Mouse (Mus musculus): Measurements from ENCODE around the gene Ect2. TPM values are rescaled to one million over a fixed set of nuclear protein-coding genes. Genes with fewer than 3 reads are reported as not detected.

Gene Ect2
- polyA plus RNA-seq, 1 experiment from 2014 or later: 48.1 TPM

- no peaks in the 10 kb centered on the region for H3K9me3 ChIP-seq (replicated peaks)
- 95% methylated on average over 6 of the region's 6 CpGs for WGBS
- H3K4me3 ChIP-seq: no peak overlapping the region
- H3K4me1 ChIP-seq: no peaks in the 10 kb centered on the region
- no peaks in the 10 kb centered on the region for H3K27me3 ChIP-seq
- no peak overlapping the region for H3K27ac ChIP-seq
- no peak for ATAC-seq (ENCODE audit: low FRiP score)
- peaks cover 11% of the 10 kb centered on the region for H3K36me3 ChIP-seq
- no peak overlapping the region for H3K4me2 ChIP-seq (replicated peaks)
- no peak overlapping the region for H3K9ac ChIP-seq
Observed at GRCm38 (mm10) chr3:27086221-27086620, 67.5 kb downstream of the Ect2 start.

- Histone ChIP-seq H3K27me3 (no peaks in the 10 kb centered on the region), H3K9me3 (replicated peaks) (no peaks in the 10 kb centered on the region)
- ATAC-seq (ENCODE audit: low FRiP score): no peak
Observed at GRCm38 (mm10) chr3:27081229-27082060, 72.2 kb downstream of the Ect2 start.

GRCm38 (mm10) chr3:27080061-27080770, 73.5 kb downstream of the Ect2 start:
- Histone ChIP-seq H3K9ac (no peak overlapping the region), H3K4me2 (replicated peaks) (no peak overlapping the region), H3K9me3 (replicated peaks) (no peaks in the 10 kb centered on the region), H3K4me3 (no peak overlapping the region), H3K27me3 (no peaks in the 10 kb centered on the region), H3K4me1 (no peaks in the 10 kb centered on the region), H3K27ac (no peak overlapping the region), H3K36me3 (no peaks in the 10 kb centered on the region)
- ATAC-seq (ENCODE audit: low FRiP score): no peak
- WGBS: 84% methylated on average over 7 of the region's 7 CpGs

More at GRCm38 (mm10) chr3:27081229-27082060, 72.2 kb downstream of the Ect2 start:
- Histone ChIP-seq H3K9ac (no peak overlapping the region), H3K4me2 (replicated peaks) (no peak overlapping the region), H3K4me1 (no peaks in the 10 kb centered on the region), H3K36me3 (no peaks in the 10 kb centered on the region), H3K4me3 (no peak overlapping the region), H3K27ac (no peak overlapping the region)
- WGBS: 93% methylated on average over 13 of the region's 13 CpGs

GRCm38 (mm10) chr3:27073884-27074283, 79.8 kb downstream of the Ect2 start:
- Histone ChIP-seq H3K9me3 (replicated peaks) (no peaks in the 10 kb centered on the region), H3K36me3 (no peaks in the 10 kb centered on the region), H3K4me2 (replicated peaks) (no peak overlapping the region), H3K27ac (no peak overlapping the region), H3K4me3 (no peak overlapping the region), H3K4me1 (no peaks in the 10 kb centered on the region), H3K9ac (no peak overlapping the region), H3K27me3 (no peaks in the 10 kb centered on the region)
- ATAC-seq (ENCODE audit: low FRiP score): no peak
- WGBS: 80% methylated on average over 2 of the region's 2 CpGs

GRCm38 (mm10) chr3:27071706-27072105, 82.0 kb downstream of the Ect2 start:
- Histone ChIP-seq H3K4me2 (replicated peaks) (no peak overlapping the region), H3K4me3 (no peak overlapping the region), H3K9ac (no peak overlapping the region), H3K27ac (no peak overlapping the region), H3K4me1 (no peaks in the 10 kb centered on the region), H3K9me3 (replicated peaks) (no peaks in the 10 kb centered on the region), H3K36me3 (no peaks in the 10 kb centered on the region), H3K27me3 (no peaks in the 10 kb centered on the region)
- WGBS: 90% methylated on average over 4 of the region's 4 CpGs
- no peak for ATAC-seq (ENCODE audit: low FRiP score)

GRCm38 (mm10) chr3:27070340-27070739, 83.3 kb downstream of the Ect2 start:
- H3K9ac ChIP-seq: no peak overlapping the region
- H3K4me3 ChIP-seq: no peak overlapping the region
- 0 out of 2 replicates have a peak, but pooled peaks have one; percentile 40 for ATAC-seq (ENCODE audit: low FRiP score)
- WGBS: 67% methylated on average over 9 of the region's 9 CpGs
- H3K9me3 ChIP-seq (replicated peaks): no peaks in the 10 kb centered on the region
- H3K27ac ChIP-seq: no peak overlapping the region
- no peaks in the 10 kb centered on the region for H3K4me1 ChIP-seq
- H3K4me2 ChIP-seq (replicated peaks): no peak overlapping the region
- no peaks in the 10 kb centered on the region for H3K36me3 ChIP-seq
- no peaks in the 10 kb centered on the region for H3K27me3 ChIP-seq

- no peaks in the 10 kb centered on the region for H3K4me1 ChIP-seq
- no peak overlapping the region for H3K27ac ChIP-seq
- no peak for ATAC-seq (ENCODE audit: low FRiP score)
- H3K27me3 ChIP-seq: no peaks in the 10 kb centered on the region
- H3K36me3 ChIP-seq: no peaks in the 10 kb centered on the region
- no peak overlapping the region for H3K4me2 ChIP-seq (replicated peaks)
- no peaks in the 10 kb centered on the region for H3K9me3 ChIP-seq (replicated peaks)
- H3K4me3 ChIP-seq: no peak overlapping the region
- no peak overlapping the region for H3K9ac ChIP-seq
Observed at GRCm38 (mm10) chr3:27067206-27067605, 86.5 kb downstream of the Ect2 start.

- 92% methylated on average over 2 of the region's 2 CpGs for WGBS
- ATAC-seq (ENCODE audit: low FRiP score): no peak
Observed at GRCm38 (mm10) chr3:27064886-27065285, 88.8 kb downstream of the Ect2 start.

GRCm38 (mm10) chr3:27063399-27064260, 90.0 kb downstream of the Ect2 start:
- Histone ChIP-seq H3K9me3 (replicated peaks) (no peaks in the 10 kb centered on the region), H3K9ac (no peak overlapping the region), H3K4me2 (replicated peaks) (no peak overlapping the region), H3K4me1 (peaks cover 3% of the 10 kb centered on the region; the same call in 1 of the 2 replicates), H3K27me3 (no peaks in the 10 kb centered on the region), H3K27ac (no peak overlapping the region), H3K36me3 (no peaks in the 10 kb centered on the region), H3K4me3 (no peak overlapping the region)
- ATAC-seq (ENCODE audit: low FRiP score): no peak
- 67% methylated on average over 11 of the region's 11 CpGs for WGBS

More at GRCm38 (mm10) chr3:27064886-27065285, 88.8 kb downstream of the Ect2 start:
- H3K4me2 ChIP-seq (replicated peaks): no peak overlapping the region
- H3K4me3 ChIP-seq: no peak overlapping the region
- H3K27me3 ChIP-seq: no peaks in the 10 kb centered on the region
- no peaks in the 10 kb centered on the region for H3K36me3 ChIP-seq
- H3K9me3 ChIP-seq (replicated peaks): no peaks in the 10 kb centered on the region
- H3K9ac ChIP-seq: no peak overlapping the region
- no peak overlapping the region for H3K27ac ChIP-seq
- H3K4me1 ChIP-seq: peaks cover 3% of the 10 kb centered on the region; the same call in 1 of the 2 replicates

GRCm38 (mm10) chr3:27060441-27060840, 93.2 kb downstream of the Ect2 start:
- Histone ChIP-seq H3K4me1 (peaks cover 3% of the 10 kb centered on the region; the same call in 1 of the 2 replicates), H3K4me2 (replicated peaks) (no peak overlapping the region), H3K4me3 (no peak overlapping the region), H3K27me3 (no peaks in the 10 kb centered on the region), H3K9ac (no peak overlapping the region), H3K36me3 (no peaks in the 10 kb centered on the region), H3K9me3 (replicated peaks) (no peaks in the 10 kb centered on the region), H3K27ac (no peak overlapping the region)
- WGBS: 91% methylated on average over 12 of the region's 12 CpGs
- ATAC-seq (ENCODE audit: low FRiP score): no peak

GRCm38 (mm10) chr3:27059529-27060322, 94.0 kb downstream of the Ect2 start:
- H3K4me2 ChIP-seq (replicated peaks): no peak overlapping the region

More at GRCm38 (mm10) chr3:27059529-27060322, 94.0 kb downstream of the Ect2 start:
- Histone ChIP-seq H3K27ac (no peak overlapping the region), H3K9ac (no peak overlapping the region), H3K4me3 (no peak overlapping the region), H3K27me3 (no peaks in the 10 kb centered on the region), H3K4me1 (peaks cover 3% of the 10 kb centered on the region; the same call in 1 of the 2 replicates), H3K9me3 (replicated peaks) (no peaks in the 10 kb centered on the region), H3K36me3 (no peaks in the 10 kb centered on the region)
- ATAC-seq (ENCODE audit: low FRiP score): peak; percentile 73; the same call in 1 of the 2 replicates
- WGBS: 58% methylated on average over 12 of the region's 12 CpGs

Measured in hindbrain, embryonic 12.5 days (tissue).